In genomic region chr5:100594803-100595467, GRCm38 (mm10) we compare ENCODE assay signal across 19 mouse cellular contexts. TPM values are rescaled to one million over a fixed set of nuclear protein-coding genes. Genes with fewer than 3 reads are reported as not detected.
A peak's percentile ranks its signal among the peaks of the same experiment; 100 is the strongest.
DNase-seq lines count a peak whose midpoint lies in the region; ATAC-seq and TF ChIP-seq lines count a peak whose summit lies in the region.
"Had no signal": no experiment of that assay in that cellular context is flagged by ENCODE, and none has a peak within 500 bp of the region (broad histone marks: within the 10 kb centered on the region; RNA-seq: fewer than 3 reads in every experiment).

No protein-coding gene starts in this region.

- peak; percentile 42 for ATAC-seq in hindbrain, embryonic 16.5 days
- no peak for ATAC-seq in hindbrain, embryonic 11.5 days (ENCODE audit: low FRiP score)
- ATAC-seq in midbrain, embryonic 15.5 days (replicated peaks), result peak; percentile 86
- ATAC-seq: forebrain, embryonic 15.5 days; intestine, embryonic 15.5 days had no signal

- no peak overlapping the region for H3K27ac ChIP-seq in hindbrain, embryonic 16.5 days (ENCODE audit: low read depth, low read length)
- no peak overlapping the region for H3K27ac ChIP-seq in hindbrain, embryonic 11.5 days (ENCODE audit: low read depth, low read length)
- H3K27ac ChIP-seq in testis, adult 2 months (ENCODE audit: control insufficient read depth, insufficient read depth, low read depth, low read length), result no peak overlapping the region
- no peak overlapping the region for H3K27ac ChIP-seq in midbrain, embryonic 15.5 days
- H3K27ac ChIP-seq in cerebellum, adult 2 months (ENCODE audit: insufficient read depth, low read length), result no peak overlapping the region
- H3K27ac ChIP-seq: embryonic facial prominence, embryonic 13.5 days; forebrain, embryonic 15.5 days; heart, adult 2 months; hindbrain, embryonic 10.5 days; intestine, embryonic 15.5 days had no signal

- no peaks in the 10 kb centered on the region for H3K4me1 ChIP-seq in hindbrain, embryonic 16.5 days (ENCODE audit: control insufficient read depth, insufficient read depth, low read depth, low read length)
- H3K4me1 ChIP-seq in hindbrain, embryonic 11.5 days (replicated peaks; ENCODE audit: control insufficient read depth, insufficient read depth, low read length), result no peaks in the 10 kb centered on the region
- H3K4me1 ChIP-seq in testis, adult 2 months (ENCODE audit: control insufficient read depth, insufficient read depth, low read length), result no peaks in the 10 kb centered on the region
- H3K4me1 ChIP-seq in midbrain, embryonic 15.5 days, result no peaks in the 10 kb centered on the region
- no peaks in the 10 kb centered on the region for H3K4me1 ChIP-seq in cerebellum, adult 2 months (ENCODE audit: control insufficient read depth, insufficient read depth, low read length)
- H3K4me1 ChIP-seq: embryonic facial prominence, embryonic 13.5 days; forebrain, embryonic 15.5 days; heart, embryonic 12.5 days; hindbrain, embryonic 10.5 days; intestine, embryonic 15.5 days had no signal

- whole genome bisulfite sequencing in hindbrain, embryonic 16.5 days, result 81% methylated on average over 13 of the region's 13 CpGs
- WGBS in hindbrain, embryonic 11.5 days, result 84% methylated on average over 13 of the region's 13 CpGs
- WGBS in midbrain, embryonic 15.5 days, result 79% methylated on average over 13 of the region's 13 CpGs
- WGBS in cerebellum, adult 2 months, result 75% methylated on average over 13 of the region's 13 CpGs

- TF ChIP-seq POLR2A in testis, adult 2 months (IDR thresholded peaks at IDR 0.05; ENCODE audit: control insufficient read depth, low read depth, low read length), result peak; percentile 33; the same call in 1 of the 2 replicates
- TF ChIP-seq POLR2A in cerebellum, adult 2 months (IDR thresholded peaks at IDR 0.05; ENCODE audit: borderline replicate concordance, insufficient read depth, low read length), result no peak

- H3K9ac ChIP-seq in hindbrain, embryonic 16.5 days (ENCODE audit: low read depth, low read length), result no peak overlapping the region
- H3K9ac ChIP-seq in hindbrain, embryonic 11.5 days (ENCODE audit: low read depth, low read length), result no peak overlapping the region
- no peak overlapping the region for H3K9ac ChIP-seq in midbrain, embryonic 15.5 days
- H3K9ac ChIP-seq: embryonic facial prominence, embryonic 13.5 days; forebrain, embryonic 15.5 days; heart, embryonic 12.5 days; intestine, embryonic 15.5 days had no signal

- TF ChIP-seq CTCF in testis, adult 2 months (IDR thresholded peaks at IDR 0.05; ENCODE audit: control insufficient read depth, insufficient read depth, insufficient replicate concordance, low read depth, low read length), result no peak
- TF ChIP-seq CTCF in cerebellum, adult 2 months (IDR thresholded peaks at IDR 0.05; ENCODE audit: borderline replicate concordance, insufficient read depth, low read depth, low read length), result no peak

- DNase-seq in hindbrain, embryonic 11.5 days (ENCODE audit: low spot score), result no peak
- DNase-seq in testis, postnatal 10 days (ENCODE audit: low spot score), result no peak
- no peak for DNase-seq in yolk sac, embryonic 10.5 days (ENCODE audit: low spot score)
- DNase-seq in cerebellum, adult 2 months, result no peak
- DNase-seq: adrenal gland, adult 8-10 months; adrenal gland, postnatal 36 days; cerebellum, adult 8-10 months; cerebellum, postnatal 25 days; gastrocnemius, postnatal 10 days; heart, adult 2 months; kidney, adult 18-20 months had no signal

- H3K9me3 ChIP-seq in hindbrain, embryonic 16.5 days (ENCODE audit: control insufficient read depth, low read length), result peaks cover 7% of the 10 kb centered on the region; the same call in 1 of the 2 replicates
- no peaks in the 10 kb centered on the region for H3K9me3 ChIP-seq in hindbrain, embryonic 11.5 days (ENCODE audit: control insufficient read depth, low read length)
- H3K9me3 ChIP-seq in midbrain, embryonic 15.5 days, result no peaks in the 10 kb centered on the region
- H3K9me3 ChIP-seq: forebrain, embryonic 15.5 days; intestine, embryonic 15.5 days had no signal

- H3K4me2 ChIP-seq in hindbrain, embryonic 16.5 days (ENCODE audit: low read length), result no peak overlapping the region
- no peak overlapping the region for H3K4me2 ChIP-seq in hindbrain, embryonic 11.5 days (replicated peaks; ENCODE audit: low read depth, low read length)
- H3K4me2 ChIP-seq in midbrain, embryonic 15.5 days, result no peak overlapping the region
- H3K4me2 ChIP-seq: embryonic facial prominence, embryonic 13.5 days; forebrain, embryonic 15.5 days; heart, embryonic 12.5 days; intestine, embryonic 15.5 days had no signal

- no peaks in the 10 kb centered on the region for H3K27me3 ChIP-seq in hindbrain, embryonic 16.5 days (replicated peaks; ENCODE audit: control insufficient read depth, insufficient read depth, low read length)
- H3K27me3 ChIP-seq in hindbrain, embryonic 11.5 days (ENCODE audit: control insufficient read depth, insufficient read depth, low read length), result no peaks in the 10 kb centered on the region
- H3K27me3 ChIP-seq in testis, adult 2 months (ENCODE audit: control insufficient read depth, insufficient read depth, low read length), result no peaks in the 10 kb centered on the region
- H3K27me3 ChIP-seq in midbrain, embryonic 15.5 days (replicated peaks), result no peaks in the 10 kb centered on the region
- no peaks in the 10 kb centered on the region for H3K27me3 ChIP-seq in cerebellum, adult 2 months (ENCODE audit: control insufficient read depth, insufficient read depth, low read length)
- H3K27me3 ChIP-seq: embryonic facial prominence, embryonic 13.5 days; forebrain, embryonic 15.5 days; heart, embryonic 12.5 days; intestine, embryonic 15.5 days had no signal

- H3K4me3 ChIP-seq in hindbrain, embryonic 16.5 days (ENCODE audit: low read length), result no peak overlapping the region
- no peak overlapping the region for H3K4me3 ChIP-seq in hindbrain, embryonic 11.5 days (ENCODE audit: low read depth, low read length)
- H3K4me3 ChIP-seq in testis, adult 2 months (ENCODE audit: control insufficient read depth, low read depth, low read length), result peak overlapping the region; percentile 44
- no peak overlapping the region for H3K4me3 ChIP-seq in midbrain, embryonic 15.5 days
- H3K4me3 ChIP-seq in cerebellum, adult 2 months (replicated peaks; ENCODE audit: insufficient read depth, low read depth, low read length), result no peak overlapping the region
- H3K4me3 ChIP-seq: embryonic facial prominence, embryonic 13.5 days; forebrain, embryonic 15.5 days; heart, adult 2 months; heart, embryonic 12.5 days; hindbrain, embryonic 10.5 days; intestine, embryonic 15.5 days had no signal

- H3K36me3 ChIP-seq in hindbrain, embryonic 16.5 days (ENCODE audit: control insufficient read depth, insufficient read depth, low read length), result no peaks in the 10 kb centered on the region
- no peaks in the 10 kb centered on the region for H3K36me3 ChIP-seq in hindbrain, embryonic 11.5 days (ENCODE audit: control insufficient read depth, insufficient read depth, low read length)
- H3K36me3 ChIP-seq in testis, adult 2 months (ENCODE audit: control insufficient read depth, insufficient read depth, low read length), result no peaks in the 10 kb centered on the region
- no peaks in the 10 kb centered on the region for H3K36me3 ChIP-seq in midbrain, embryonic 15.5 days (replicated peaks)
- H3K36me3 ChIP-seq: embryonic facial prominence, embryonic 13.5 days; forebrain, embryonic 15.5 days; heart, embryonic 12.5 days; hindbrain, embryonic 10.5 days; intestine, embryonic 15.5 days had no signal

RNA-seq across cellular contexts. Expression of gene Plac8, which starts 22.9 kb away (rescaled TPM):
- polyA plus RNA-seq in hindbrain, embryonic 16.5 days (2015; fragmentation: Nextera tagmentation; extraction: Ambion mirVana), result 0.65 and 0.66 TPM in 2 replicates
- polyA plus RNA-seq in hindbrain, embryonic 11.5 days (2014; fragmentation: Nextera tagmentation; extraction: Ambion mirVana), result 3.0 and 3.9 TPM in 2 replicates
- polyA plus RNA-seq in testis, adult 2 months (2012; rRNA removed), result 24.6 and 27.2 TPM in 2 replicates
- polyA plus RNA-seq in midbrain, embryonic 15.5 days (2015; fragmentation: Nextera tagmentation; extraction: Ambion mirVana), result 0.49 and 0.71 TPM in 2 replicates
- 0.72 and 0.74 TPM in 2 replicates for polyA plus RNA-seq in cerebellum, adult 2 months (2012; rRNA removed)
